Mouse (Mus musculus) MEL (cell line): ENCODE results near the gene Phlda3. TPM values are rescaled to one million over a fixed set of nuclear protein-coding genes. Genes with fewer than 3 reads are reported as not detected.

Source experiments
- DNase-seq: peaks from one replicate; pipeline ENCODE4 v3.0.0; 2011; ENCODE audit warnings: low read depth, low spot score
- H3K27ac ChIP-seq: 2 replicates; pipeline ENCODE4 v1.5.1; 2012; ENCODE audit warnings: low read depth, mild to moderate bottlenecking, control low read depth, low read length, moderate library complexity; ENCODE audit not compliant: control insufficient read depth
- H3K27me3 ChIP-seq, 2 experiments: fragments of 150-350 bp in 1 of 2; sonication (generic) in 1 of 2; 2 replicates each; pipeline ENCODE4 v1.6.1; 2012; ENCODE audit warnings: low read length in 2 of 2, mild to moderate bottlenecking in 2 of 2, improper control_type of control experiment in 1 of 2, moderate library complexity in 1 of 2; ENCODE audit not compliant: insufficient read depth in 2 of 2, control insufficient read depth in 1 of 2
- H3K36me3 ChIP-seq, 2 experiments: 2 replicates each; pipeline ENCODE4 v1.6.1; 2012 to 2014; ENCODE audit warnings: low read length in 2 of 2, improper control_type of control experiment in 1 of 2, inconsistent platforms in 1 of 2, mild to moderate bottlenecking in 1 of 2; ENCODE audit not compliant: insufficient read depth in 2 of 2, control insufficient read depth in 1 of 2
- H3K4me1 ChIP-seq, 2 experiments: fragments of 150-350 bp in 1 of 2; sonication (generic) in 1 of 2; 2 replicates each; pipeline ENCODE4 v1.6.1; 2012; ENCODE audit warnings: low read length in 2 of 2, improper control_type of control experiment in 1 of 2, mild to moderate bottlenecking in 1 of 2; ENCODE audit not compliant: insufficient read depth in 2 of 2, control insufficient read depth in 1 of 2
- H3K4me3 ChIP-seq, 2 experiments: fragments of 150-350 bp in 1 of 2; sonication (generic) in 1 of 2; 2 replicates each; pipeline ENCODE4 v1.5.1; 2012; ENCODE audit warnings: low read depth in 2 of 2, low read length in 2 of 2, mild to moderate bottlenecking in 2 of 2, moderate library complexity in 2 of 2, control low read depth in 1 of 2, improper control_type of control experiment in 1 of 2; ENCODE audit not compliant: control insufficient read depth in 1 of 2, insufficient read depth in 1 of 2
- H3K79me2 ChIP-seq: 2 replicates; pipeline ENCODE4 v1.6.1; 2012; ENCODE audit warnings: mild to moderate bottlenecking, low read length, moderate library complexity; ENCODE audit not compliant: control insufficient read depth, poor library complexity, insufficient read depth
- H3K9ac ChIP-seq: 2 replicates; pipeline ENCODE4 v1.6.1; 2012; ENCODE audit warnings: low read depth, mild to moderate bottlenecking, control low read depth, low read length, moderate library complexity; ENCODE audit not compliant: control insufficient read depth, poor library complexity, severe bottlenecking
- H3K9me3 ChIP-seq: fragments of 150-350 bp; sonication (generic); replicated peaks from 2 replicates; pipeline ENCODE4 v1.6.1; 2012; ENCODE audit warnings: mild to moderate bottlenecking, low read length, improper control_type of control experiment, moderate library complexity; ENCODE audit not compliant: insufficient read depth
- BHLHE40 ChIP-seq: IDR thresholded peaks from 2 replicates; pipeline ENCODE4 v1.6.1; 2012; ENCODE audit warnings: low read depth, mild to moderate bottlenecking, inconsistent platforms, low read length, improper control_type of control experiment, borderline replicate concordance
- CHD1 ChIP-seq: IDR thresholded peaks from 2 replicates; pipeline ENCODE4 v1.6.1; 2012; ENCODE audit warnings: low read depth, mild to moderate bottlenecking, inconsistent platforms, low read length, improper control_type of control experiment
- CTCF ChIP-seq, 3 experiments: IDR thresholded peaks in 2 of 3; conservative IDR thresholded peaks in 1 of 3; 2 replicates each; pipeline ENCODE4 v1.5.1; 2011 to 2012; ENCODE audit warnings: low read length in 3 of 3, low read depth in 2 of 3, mild to moderate bottlenecking in 2 of 3, improper control_type of control experiment in 1 of 3, inconsistent platforms in 1 of 3, mixed read lengths in 1 of 3, moderate library complexity in 1 of 3; ENCODE audit not compliant: control insufficient read depth in 1 of 3, insufficient read depth in 1 of 3, poor library complexity in 1 of 3, severe bottlenecking in 1 of 3
- EP300 ChIP-seq, 2 experiments: IDR thresholded peaks; 2 replicates each; pipeline ENCODE4 v1.6.1; 2011; ENCODE audit warnings: improper control_type of control experiment in 2 of 2, low read length in 2 of 2, low read depth in 1 of 2, mild to moderate bottlenecking in 1 of 2
- ETS1 ChIP-seq: IDR thresholded peaks from 2 replicates; pipeline ENCODE4 v1.6.1; 2012; ENCODE audit warnings: low read depth, mild to moderate bottlenecking, inconsistent platforms, low read length, improper control_type of control experiment, moderate library complexity
- GATA1 ChIP-seq: IDR thresholded peaks from 2 replicates; pipeline ENCODE4 v1.6.1; 2011; ENCODE audit warnings: low read depth, low read length, improper control_type of control experiment
- HCFC1 ChIP-seq: IDR thresholded peaks from 2 replicates; pipeline ENCODE4 v1.6.1; 2012; ENCODE audit warnings: low read depth, mild to moderate bottlenecking, inconsistent platforms, low read length, improper control_type of control experiment, moderate library complexity
- JUND ChIP-seq: IDR thresholded peaks from 2 replicates; pipeline ENCODE4 v1.6.1; 2011; ENCODE audit warnings: low read depth, mild to moderate bottlenecking, improper control_type of control experiment, low read length
- KAT2A ChIP-seq: conservative IDR thresholded peaks from 2 replicates; pipeline ENCODE4 v1.6.1; 2012; ENCODE audit warnings: low read depth, low read length, improper control_type of control experiment, inconsistent platforms
- MAX ChIP-seq: IDR thresholded peaks from 2 replicates; pipeline ENCODE4 v1.6.1; 2011; ENCODE audit warnings: low read length, improper control_type of control experiment
- MEF2A ChIP-seq: IDR thresholded peaks from 2 replicates; pipeline ENCODE4 v1.6.1; 2014; ENCODE audit warnings: low read depth, mild to moderate bottlenecking, inconsistent platforms, low read length, improper control_type of control experiment; ENCODE audit not compliant: poor library complexity, insufficient replicate concordance, severe bottlenecking; ENCODE audit errors: extremely low read depth
- POLR2AphosphoS2 ChIP-seq: IDR thresholded peaks from 2 replicates; pipeline ENCODE4 v1.6.1; 2011; ENCODE audit warnings: low read length, improper control_type of control experiment
- SIN3A ChIP-seq: IDR thresholded peaks from 2 replicates; pipeline ENCODE4 v1.6.1; 2012; ENCODE audit warnings: low read length, improper control_type of control experiment, inconsistent platforms
- TBP ChIP-seq: IDR thresholded peaks from 2 replicates; pipeline ENCODE4 v1.8.0; 2011; ENCODE audit warnings: low read depth, low read length, improper control_type of control experiment
- TCF12 ChIP-seq: IDR thresholded peaks from 2 replicates; pipeline ENCODE4 v1.6.1; 2014; ENCODE audit warnings: low read depth, mild to moderate bottlenecking, inconsistent platforms, low read length, improper control_type of control experiment, moderate library complexity
- USF1 ChIP-seq: IDR thresholded peaks from 2 replicates; pipeline ENCODE4 v1.6.1; 2014; ENCODE audit warnings: low read depth, mild to moderate bottlenecking, inconsistent platforms, low read length, improper control_type of control experiment, moderate library complexity
- USF2 ChIP-seq, 2 experiments: IDR thresholded peaks; 2 replicates each; pipeline ENCODE4 v1.6.1; 2011 to 2012; ENCODE audit warnings: improper control_type of control experiment in 2 of 2, low read length in 2 of 2, borderline replicate concordance in 1 of 2, inconsistent platforms in 1 of 2, low read depth in 1 of 2, mild to moderate bottlenecking in 1 of 2; ENCODE audit not compliant: insufficient read depth in 1 of 2
- ZC3H11A ChIP-seq: IDR thresholded peaks from 2 replicates; pipeline ENCODE4 v1.6.1; 2012; ENCODE audit warnings: low read depth, mild to moderate bottlenecking, inconsistent platforms, low read length, improper control_type of control experiment
- ZKSCAN1 ChIP-seq: IDR thresholded peaks from 2 replicates; pipeline ENCODE4 v1.6.1; 2012; ENCODE audit warnings: low read depth, mild to moderate bottlenecking, inconsistent platforms, low read length, improper control_type of control experiment, moderate library complexity
- ZNF384 ChIP-seq: IDR thresholded peaks from 2 replicates; pipeline ENCODE4 v1.6.1; 2012; ENCODE audit warnings: low read depth, mild to moderate bottlenecking, inconsistent platforms, low read length, improper control_type of control experiment
- polyA plus RNA-seq, 2 experiments: library from polyadenylated mRNA; stranded (reverse) in 1 of 2; unstranded in 1 of 2; fragments of >175 nt in 1 of 2; fragments of >200 nt in 1 of 2; gene quantifications; 2 replicates each; pipeline versions ENCODE4 v1.2.1 to v1.2.4; 2012; ENCODE audit warnings: low replicate concordance in 2 of 2, low read depth in 1 of 2; ENCODE audit not compliant: insufficient read length in 2 of 2, insufficient read depth in 1 of 2, missing spikeins in 1 of 2
- total RNA-seq: library from RNA; depleted of rRNA; stranded (reverse); fragments of 300-350 nt; gene quantifications from 2 replicates; pipeline ENCODE4 v1.2.3, GENCODE M21; 2012; rRNA removed

The Phlda3 gene
- total and polyA plus RNA-seq, 3 experiments: 7.7 to 20.0 TPM; not detected in 1

GRCm38 (mm10) chr1:135817595-135817994, 51.7 kb downstream of the Phlda3 start:
- Histone ChIP-seq H3K79me2 (no peaks in the 10 kb centered on the region), H3K27me3 (peaks cover 7 to 34% of the 10 kb centered on the region in 2 experiments), H3K9me3 (no peaks in the 10 kb centered on the region), H3K9ac (no peak overlapping the region), H3K4me1 (no peaks in the 10 kb centered on the region), H3K4me3 (no peak overlapping the region), H3K27ac (no peak overlapping the region), H3K36me3 (no peaks in the 10 kb centered on the region)
- TF ChIP-seq KAT2A: no peak
- no peak for TF ChIP-seq SIN3A
- no peak for TF ChIP-seq BHLHE40
- TF ChIP-seq GATA1: no peak
- TF ChIP-seq CTCF (IDR thresholded peaks at IDR 0.05 in 2 of 3, conservative IDR thresholded peaks at IDR 0.05 in 1 of 3; ENCODE audit: control insufficient read depth in 1 of 3, insufficient read depth in 1 of 3, low read depth in 2 of 3, low read length in 3 of 3, poor library complexity in 1 of 3, severe bottlenecking in 1 of 3): no peak
- no peak for TF ChIP-seq ZNF384
- no peak for DNase-seq

GRCm38 (mm10) chr1:135818481-135819086, 52.7 kb downstream of the Phlda3 start, which contains the start of gene Lad1:
Lad1 (plus strand) TSS chr1:135818598.
- no peaks in the 10 kb centered on the region for H3K4me1 ChIP-seq
- TF ChIP-seq TBP (no peak), POLR2AphosphoS2 (no peak), ZNF384 (no peak), MEF2A (no peak), HCFC1 (no peak), KAT2A (no peak), USF2 (IDR thresholded peaks at IDR 0.05; ENCODE audit: borderline replicate concordance in 1 of 2, insufficient read depth in 1 of 2, low read depth in 1 of 2, low read length in 2 of 2) (no peak), JUND (no peak), ZKSCAN1 (no peak), EP300 (IDR thresholded peaks at IDR 0.05; ENCODE audit: low read depth in 1 of 2, low read length in 2 of 2) (no peak), CTCF (IDR thresholded peaks at IDR 0.05 in 2 of 3, conservative IDR thresholded peaks at IDR 0.05 in 1 of 3; ENCODE audit: control insufficient read depth in 1 of 3, insufficient read depth in 1 of 3, low read depth in 2 of 3, low read length in 3 of 3, poor library complexity in 1 of 3, severe bottlenecking in 1 of 3) (no peak), USF1 (no peak), ETS1 (no peak), ZC3H11A (no peak), CHD1 (no peak), TCF12 (no peak), MAX (no peak)
- no peak within 1 kb of the TSS for H3K27ac ChIP-seq
- no peak within 1 kb of the TSS for H3K9ac ChIP-seq
- no peak within 1 kb of the TSS for H3K4me3 ChIP-seq
- H3K36me3 ChIP-seq: no peaks in the 10 kb centered on the region
- DNase-seq: no peak
- no peaks in the 10 kb centered on the region for H3K79me2 ChIP-seq
- H3K9me3 ChIP-seq: no peaks in the 10 kb centered on the region
- peaks cover 9 to 39% of the 10 kb centered on the region in 2 experiments for H3K27me3 ChIP-seq

Other genes starting within 250 kb of the Phlda3 start
- gene Nav1, start 158.8 kb upstream of the Phlda3 start, total RNA-seq: 0.65 and 0.89 TPM in 2 replicates
- gene Nav1, start 158.8 kb upstream of the Phlda3 start, polyA plus RNA-seq: 1 to 10 TPM in 1 of 2 experiments, not detected in 1; 9.6 TPM
- gene Csrp1, start 46.1 kb upstream of the Phlda3 start, total RNA-seq: 40.3 and 44.4 TPM in 2 replicates
- gene Csrp1, start 46.1 kb upstream of the Phlda3 start, polyA plus RNA-seq: 10 to 100 TPM in 1 of 2 experiments, not detected in 1; 73.0 TPM
- gene Tnni1, start 13.3 kb downstream of the Phlda3 start, total RNA-seq: not detected in 2 replicates
- under 1 TPM in 1 of 2 experiments, not detected in 1; 0.15 TPM for gene Tnni1, start 13.3 kb downstream of the Phlda3 start, polyA plus RNA-seq
- gene Lad1, start 52.5 kb downstream of the Phlda3 start, total RNA-seq: not detected in 2 replicates
- gene Lad1, start 52.5 kb downstream of the Phlda3 start, polyA plus RNA-seq: not detected
- gene Tnnt2, start 70.2 kb downstream of the Phlda3 start, total RNA-seq: not detected in 2 replicates
- gene Tnnt2, start 70.2 kb downstream of the Phlda3 start, polyA plus RNA-seq: not detected
- gene Pkp1, start 153.1 kb downstream of the Phlda3 start, total RNA-seq: not detected in 2 replicates
- not detected for gene Pkp1, start 153.1 kb downstream of the Phlda3 start, polyA plus RNA-seq
- 0.15 TPM in 1 of 2 replicates, not detected in the other for gene Igfn1, start 240.2 kb downstream of the Phlda3 start, total RNA-seq
- gene Igfn1, start 240.2 kb downstream of the Phlda3 start, polyA plus RNA-seq: under 1 TPM in 1 of 2 experiments, not detected in 1; 0.14 TPM
- 35.4 and 52.2 TPM in 2 replicates for gene Tmem9, start 242.0 kb downstream of the Phlda3 start, total RNA-seq
- 10 to 100 TPM in 1 of 2 experiments, not detected in 1; 82.9 TPM for gene Tmem9, start 242.0 kb downstream of the Phlda3 start, polyA plus RNA-seq